Mouse (Mus musculus) small intestine, adult 2 months (tissue): ENCODE results near the gene Plcb4.

Source experiments
- CTCF ChIP-seq: fragments of 200-500 bp; IDR thresholded peaks from 2 replicates; pipeline ENCODE4 v1.5.1; 2012; ENCODE audit warnings: low read depth, mild to moderate bottlenecking, control low read depth, inconsistent platforms, low read length, moderate library complexity, mixed read lengths; ENCODE audit not compliant: insufficient replicate concordance, insufficient read length; ENCODE audit errors: extremely low read depth
- POLR2A ChIP-seq: fragments of 200-500 bp; IDR thresholded peaks from 2 replicates; pipeline ENCODE4 v1.6.1; 2012; ENCODE audit warnings: low read depth, mild to moderate bottlenecking, control low read depth, inconsistent platforms, low read length, moderate library complexity

GRCm38 (mm10) chr2:135926660-135927343 is 268.0 kb downstream of the Plcb4 start:
- no peak for TF ChIP-seq CTCF
- no peak for TF ChIP-seq POLR2A
